29 mouse cellular contexts compared by ENCODE assay signal in genomic region chr4:145302106-145302505, GRCm38 (mm10). TPM values are rescaled to one million over a fixed set of nuclear protein-coding genes. Genes with fewer than 3 reads are reported as not detected.
DNase-seq lines count a peak whose midpoint lies in the region; ATAC-seq and TF ChIP-seq lines count a peak whose summit lies in the region.
"Had no signal": no experiment of that assay in that cellular context is flagged by ENCODE, and none has a peak within 500 bp of the region (broad histone marks: within the 10 kb centered on the region; RNA-seq: fewer than 3 reads in every experiment).

No protein-coding gene starts in this region.

- no peak overlapping the region for H3K9ac ChIP-seq in hindbrain, embryonic 14.5 days
- H3K9ac ChIP-seq: embryonic facial prominence, embryonic 13.5 days; forebrain, embryonic 12.5 days; forebrain, embryonic 15.5 days; hindbrain, embryonic 12.5 days had no signal

- H3K27ac ChIP-seq in hindbrain, embryonic 14.5 days: no peak overlapping the region
- H3K27ac ChIP-seq in gastrocnemius, adult 2 months: no peak overlapping the region
- H3K27ac ChIP-seq: embryonic facial prominence, embryonic 10.5 days; embryonic facial prominence, embryonic 13.5 days; forebrain, embryonic 12.5 days; forebrain, embryonic 15.5 days; hindbrain, embryonic 12.5 days had no signal

- no peak overlapping the region for H3K4me3 ChIP-seq in hindbrain, embryonic 14.5 days (replicated peaks; ENCODE audit: low read length)
- H3K4me3 ChIP-seq in gastrocnemius, adult 2 months: no peak overlapping the region
- H3K4me3 ChIP-seq: embryonic facial prominence, embryonic 10.5 days; embryonic facial prominence, embryonic 13.5 days; erythroblast, embryonic 14.5 days; forebrain, embryonic 12.5 days; forebrain, embryonic 15.5 days; hindbrain, embryonic 12.5 days had no signal

- peak; percentile 72 for DNase-seq in thymus, postnatal 0 days (ENCODE audit: low spot score)
- DNase-seq in thymus, postnatal 25 days: peak; percentile 48
- no peak for DNase-seq in hindbrain, embryonic 14.5 days (ENCODE audit: low spot score)
- DNase-seq in right cerebral cortex, postnatal 4 days: no peak
- DNase-seq in MN1 (ENCODE audit: low spot score): no peak
- DNase-seq in gastrocnemius, adult 2 months: no peak
- DNase-seq: adrenal gland, adult 8-10 months; adrenal gland, postnatal 25 days; cerebellum, adult 11-12 months; cerebellum, adult 8-10 months; cerebellum, postnatal 10 days; cerebellum, postnatal 36 days; embryo, embryonic 11 days; gastrocnemius, postnatal 14 days; heart, adult 11 months had no signal

- H3K4me2 ChIP-seq in hindbrain, embryonic 14.5 days (replicated peaks): no peak overlapping the region
- H3K4me2 ChIP-seq: embryonic facial prominence, embryonic 13.5 days; forebrain, embryonic 12.5 days; forebrain, embryonic 15.5 days; heart, embryonic 11.5 days; hindbrain, embryonic 12.5 days had no signal

- ATAC-seq in activated CD4-positive, CD25-positive, alpha-beta regulatory T cell, adult 4 months: peak; percentile 21
- ATAC-seq in hindbrain, embryonic 14.5 days (ENCODE audit: low FRiP score): no peak
- ATAC-seq: forebrain, embryonic 15.5 days; hindbrain, embryonic 16.5 days had no signal

- WGBS in hindbrain, embryonic 14.5 days: 83% methylated on average over 3 of the region's 3 CpGs

- no peak for TF ChIP-seq CTCF in gastrocnemius, adult 2 months (IDR thresholded peaks at IDR 0.05)

- H3K36me3 ChIP-seq in hindbrain, embryonic 14.5 days (replicated peaks; ENCODE audit: control insufficient read depth, insufficient read depth): no peaks in the 10 kb centered on the region
- H3K36me3 ChIP-seq: embryonic facial prominence, embryonic 10.5 days; embryonic facial prominence, embryonic 13.5 days; forebrain, embryonic 12.5 days; forebrain, embryonic 15.5 days; G1E; hindbrain, embryonic 12.5 days had no signal

- intact Hi-C loops in gastrocnemius, adult 2 months (cut with DNase I): no loop called here

- no peaks in the 10 kb centered on the region for H3K27me3 ChIP-seq in hindbrain, embryonic 14.5 days (ENCODE audit: control insufficient read depth, insufficient read depth, low read length)
- H3K27me3 ChIP-seq: CH12.LX; embryonic facial prominence, embryonic 13.5 days; forebrain, embryonic 12.5 days; forebrain, embryonic 15.5 days; hindbrain, embryonic 12.5 days had no signal

- H3K9me3 ChIP-seq in hindbrain, embryonic 14.5 days (ENCODE audit: control insufficient read depth, low read length): no peaks in the 10 kb centered on the region
- H3K9me3 ChIP-seq: embryonic facial prominence, embryonic 10.5 days; embryonic facial prominence, embryonic 13.5 days; forebrain, embryonic 12.5 days; forebrain, embryonic 15.5 days had no signal

- H3K4me1 ChIP-seq in hindbrain, embryonic 14.5 days (replicated peaks; ENCODE audit: control insufficient read depth, insufficient read depth, low read length): no peaks in the 10 kb centered on the region
- H3K4me1 ChIP-seq: embryonic facial prominence, embryonic 13.5 days; forebrain, embryonic 12.5 days; forebrain, embryonic 15.5 days; hindbrain, embryonic 12.5 days had no signal

RNA-seq across cellular contexts. Expression of gene Tnfrsf8, which starts 12.9 kb away (rescaled TPM):
- polyA plus RNA-seq in activated CD4-positive, CD25-positive, alpha-beta regulatory T cell, adult 4 months (2017; shearing (Covaris generic)): 10 to 100 TPM in 1 of 2 experiments, 1 to 10 TPM in 1; 6.3 to 14.2 TPM
- 13.6 and 15.3 TPM in 2 replicates for polyA plus RNA-seq in thymus, postnatal 0 days (2015; fragmentation: Nextera tagmentation; extraction: Ambion mirVana)
- 0.28 and 0.38 TPM in 2 replicates for polyA plus RNA-seq in hindbrain, embryonic 14.5 days (2014; fragmentation: Nextera tagmentation; extraction: Ambion mirVana)
- total RNA-seq in gastrocnemius, adult 2 months (2021): under 1 TPM in 1 of 2 experiments, not detected in 1; 0.10 TPM
- total RNA-seq: hematopoietic stem cell, adult 5-6 weeks had no signal
- polyA plus RNA-seq: C2C12; embryonic facial prominence, embryonic 10.5 days; erythroblast, embryonic 14.5 days; G1E; heart, embryonic 14.5 days had no signal

RNA-seq across cellular contexts. Expression of gene Tnfrsf1b, which starts 55.4 kb away (rescaled TPM):
- 100 to 1,000 TPM in 1 of 2 experiments, 10 to 100 TPM in 1; 87.9 to 139 TPM for polyA plus RNA-seq in activated CD4-positive, CD25-positive, alpha-beta regulatory T cell, adult 4 months (2017; shearing (Covaris generic))
- polyA plus RNA-seq in thymus, postnatal 0 days (2015; fragmentation: Nextera tagmentation; extraction: Ambion mirVana): 12.5 and 12.9 TPM in 2 replicates
- polyA plus RNA-seq in hindbrain, embryonic 14.5 days (2014; fragmentation: Nextera tagmentation; extraction: Ambion mirVana): 4.4 and 4.7 TPM in 2 replicates
- 1 to 10 TPM; 2.5 to 3.0 TPM for total RNA-seq in gastrocnemius, adult 2 months (2021)
- total RNA-seq: G1E had no signal
- polyA plus RNA-seq: G1E had no signal

Comparison
In these comparisons a context has a peak if more than half of its experiments do, and no peak if none do; other contexts are left out.
1. DNase-seq: peak in thymus, postnatal 0 days (single experiment) and thymus, postnatal 25 days (single experiment); none in hindbrain, embryonic 14.5 days (single experiment), right cerebral cortex, postnatal 4 days (single experiment), MN1 (single experiment) and gastrocnemius, adult 2 months (single experiment).